Mouse (Mus musculus): ENCODE results near the gene Tgoln1. TPM values are rescaled to one million over a fixed set of nuclear protein-coding genes. Genes with fewer than 3 reads are reported as not detected.

Tgoln1 gene
- polyA plus RNA-seq, 1 experiment from 2014 or later: 44.1 TPM

GRCm38 (mm10) chr6:72654355-72654754 lies 37.6 kb upstream of the Tgoln1 start:
- Histone ChIP-seq H3K27ac (ENCODE audit: low read depth, low read length) (no peak overlapping the region), H3K4me3 (ENCODE audit: low read depth, low read length) (no peak overlapping the region), H3K4me1 (ENCODE audit: control insufficient read depth, insufficient read depth, low read length) (0 out of 2 replicates have a peak, but pooled peaks cover 3% of the 10 kb centered on the region), H3K27me3 (ENCODE audit: control insufficient read depth, insufficient read depth, low read length) (no peaks in the 10 kb centered on the region), H3K36me3 (ENCODE audit: control insufficient read depth, insufficient read depth, low read length) (no peaks in the 10 kb centered on the region), H3K9me3 (ENCODE audit: control insufficient read depth, low read length) (no peaks in the 10 kb centered on the region), H3K4me2 (ENCODE audit: low read depth) (no peak overlapping the region), H3K9ac (ENCODE audit: low read length) (no peak overlapping the region)
- DNase-seq (ENCODE audit: low spot score) (no peak), ATAC-seq (ENCODE audit: insufficient read depth, low FRiP score, low TSS enrichment) (no peak)
- WGBS: 84% methylated on average over 6 of the region's 6 CpGs

GRCm38 (mm10) chr6:72653419-72653818 lies 36.6 kb upstream of the Tgoln1 start:
- no peak for ATAC-seq (ENCODE audit: insufficient read depth, low FRiP score, low TSS enrichment)
- no peaks in the 10 kb centered on the region for H3K27me3 ChIP-seq (ENCODE audit: control insufficient read depth, insufficient read depth, low read length)
- H3K4me2 ChIP-seq (ENCODE audit: low read depth): no peak overlapping the region
- no peak for DNase-seq (ENCODE audit: low spot score)
- no peaks in the 10 kb centered on the region for H3K9me3 ChIP-seq (ENCODE audit: control insufficient read depth, low read length)
- WGBS: 91% methylated on average over 7 of the region's 7 CpGs
- no peaks in the 10 kb centered on the region for H3K36me3 ChIP-seq (ENCODE audit: control insufficient read depth, insufficient read depth, low read length)
- no peak overlapping the region for H3K4me3 ChIP-seq (ENCODE audit: low read depth, low read length)
- 0 out of 2 replicates have a peak, but pooled peaks cover 3% of the 10 kb centered on the region for H3K4me1 ChIP-seq (ENCODE audit: control insufficient read depth, insufficient read depth, low read length)
- H3K9ac ChIP-seq (ENCODE audit: low read length): no peak overlapping the region
- no peak overlapping the region for H3K27ac ChIP-seq (ENCODE audit: low read depth, low read length)

- Histone ChIP-seq H3K36me3 (ENCODE audit: control insufficient read depth, insufficient read depth, low read length) (no peaks in the 10 kb centered on the region), H3K4me1 (ENCODE audit: control insufficient read depth, insufficient read depth, low read length) (0 out of 2 replicates have a peak, but pooled peaks cover under 1% of the 10 kb centered on the region), H3K4me3 (ENCODE audit: low read depth, low read length) (no peak overlapping the region), H3K27ac (ENCODE audit: low read depth, low read length) (no peak overlapping the region), H3K9me3 (ENCODE audit: control insufficient read depth, low read length) (no peaks in the 10 kb centered on the region), H3K27me3 (ENCODE audit: control insufficient read depth, insufficient read depth, low read length) (no peaks in the 10 kb centered on the region), H3K4me2 (ENCODE audit: low read depth) (no peak overlapping the region), H3K9ac (ENCODE audit: low read length) (no peak overlapping the region)
- no peak for DNase-seq (ENCODE audit: low spot score)
- no peak for ATAC-seq (ENCODE audit: insufficient read depth, low FRiP score, low TSS enrichment)
- WGBS: 79% methylated on average over 10 of the region's 10 CpGs
These were observed 33.6 kb upstream of the Tgoln1 start for GRCm38 (mm10) chr6:72650338-72650851.

GRCm38 (mm10) chr6:72648002-72648595 lies 31.3 kb upstream of the Tgoln1 start:
- Histone ChIP-seq H3K9ac (ENCODE audit: low read length) (no peak overlapping the region), H3K4me1 (ENCODE audit: control insufficient read depth, insufficient read depth, low read length) (no peaks in the 10 kb centered on the region), H3K36me3 (ENCODE audit: control insufficient read depth, insufficient read depth, low read length) (no peaks in the 10 kb centered on the region), H3K4me2 (ENCODE audit: low read depth) (no peak overlapping the region), H3K27me3 (ENCODE audit: control insufficient read depth, insufficient read depth, low read length) (no peaks in the 10 kb centered on the region), H3K9me3 (ENCODE audit: control insufficient read depth, low read length) (no peaks in the 10 kb centered on the region), H3K4me3 (ENCODE audit: low read depth, low read length) (no peak overlapping the region), H3K27ac (ENCODE audit: low read depth, low read length) (no peak overlapping the region)
- ATAC-seq (ENCODE audit: insufficient read depth, low FRiP score, low TSS enrichment) (no peak), DNase-seq (ENCODE audit: low spot score) (peak; percentile 22)
- WGBS: 49% methylated on average over 12 of the region's 12 CpGs

DNA sequence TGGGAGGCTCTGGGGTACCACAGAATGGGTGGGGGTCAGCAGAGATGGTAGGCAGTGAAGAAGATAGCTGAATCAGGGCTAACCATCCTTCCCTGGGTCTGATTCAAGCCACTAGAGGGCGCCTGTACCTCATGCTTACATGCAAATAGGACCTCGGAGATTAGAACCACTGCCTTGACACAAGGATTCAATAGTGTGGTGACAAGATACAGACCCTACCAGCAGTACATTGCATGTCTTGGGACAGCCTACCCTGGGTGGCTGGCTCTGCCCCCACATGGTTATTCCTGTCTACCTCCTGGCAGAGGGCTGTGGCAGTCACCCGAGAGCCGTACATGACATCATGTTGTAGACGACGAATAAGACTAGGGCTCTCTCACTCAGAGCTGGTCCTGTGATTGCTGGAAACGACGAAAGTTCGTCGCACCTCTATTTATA lies 30.6 kb upstream of the Tgoln1 start:
- H3K27me3 ChIP-seq (ENCODE audit: control insufficient read depth, insufficient read depth, low read length): no peaks in the 10 kb centered on the region
- no peaks in the 10 kb centered on the region for H3K9me3 ChIP-seq (ENCODE audit: control insufficient read depth, low read length)
- 67% methylated on average over 10 of the region's 10 CpGs for WGBS
- no peak overlapping the region for H3K4me2 ChIP-seq (ENCODE audit: low read depth)
- no peaks in the 10 kb centered on the region for H3K4me1 ChIP-seq (ENCODE audit: control insufficient read depth, insufficient read depth, low read length)
- no peaks in the 10 kb centered on the region for H3K36me3 ChIP-seq (ENCODE audit: control insufficient read depth, insufficient read depth, low read length)
- H3K4me3 ChIP-seq (ENCODE audit: low read depth, low read length): no peak overlapping the region
- peak; percentile 73 for DNase-seq (ENCODE audit: low spot score)
- no peak overlapping the region for H3K9ac ChIP-seq (ENCODE audit: low read length)
- 0 out of 2 replicates have a peak, but pooled peaks have one; percentile 41 for ATAC-seq (ENCODE audit: insufficient read depth, low FRiP score, low TSS enrichment)
- H3K27ac ChIP-seq (ENCODE audit: low read depth, low read length): no peak overlapping the region

DNA sequence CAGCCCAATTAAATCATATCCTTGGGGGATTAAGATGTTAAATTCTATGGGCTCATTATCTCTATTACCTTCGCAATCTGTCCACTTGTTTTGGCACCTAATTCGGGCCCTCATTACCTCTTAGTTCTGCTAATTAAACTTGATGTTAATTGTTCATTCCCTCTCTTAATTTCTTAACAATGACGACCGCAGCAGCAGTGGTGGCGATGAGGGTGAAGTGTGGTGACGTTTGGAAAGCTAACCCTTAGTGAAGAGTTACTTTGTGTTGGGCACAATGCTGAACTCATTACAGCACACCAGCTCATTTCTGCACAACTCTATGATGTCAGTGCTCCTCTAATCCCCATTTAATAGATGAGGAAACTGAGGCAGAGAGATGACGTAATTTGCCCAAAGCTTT lies 28.6 kb upstream of the Tgoln1 start:
- 90% methylated on average over 7 of the region's 7 CpGs for WGBS
- DNase-seq (ENCODE audit: low spot score): no peak

DNA sequence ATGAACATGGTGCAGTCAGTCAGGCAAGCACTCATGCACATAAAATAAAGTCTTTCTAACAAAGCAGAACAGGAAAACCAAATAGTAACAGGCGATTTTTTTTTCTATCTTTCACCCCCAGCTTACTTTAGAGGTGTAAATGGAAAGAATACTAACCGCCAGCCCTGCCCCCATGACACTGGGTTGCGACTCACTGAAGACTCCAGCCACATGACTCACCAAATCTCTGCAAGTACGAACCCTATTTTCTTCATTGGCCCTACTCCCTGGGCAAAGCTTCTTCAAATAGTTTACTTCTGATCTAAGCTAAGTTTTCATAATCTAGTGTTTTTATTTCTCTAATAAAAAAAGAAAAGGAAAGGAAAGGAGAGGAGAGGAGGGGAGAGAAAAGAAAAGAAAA lies 27.8 kb upstream of the Tgoln1 start:
- no peak overlapping the region for H3K9ac ChIP-seq (ENCODE audit: low read length)
- no peak for DNase-seq (ENCODE audit: low spot score)
- no peak overlapping the region for H3K4me2 ChIP-seq (ENCODE audit: low read depth)
- WGBS: 84% methylated on average over 4 of the region's 4 CpGs
- H3K36me3 ChIP-seq (ENCODE audit: control insufficient read depth, insufficient read depth, low read length): no peaks in the 10 kb centered on the region
- no peak for ATAC-seq (ENCODE audit: insufficient read depth, low FRiP score, low TSS enrichment)
- H3K4me3 ChIP-seq (ENCODE audit: low read depth, low read length): no peak overlapping the region
- H3K4me1 ChIP-seq (ENCODE audit: control insufficient read depth, insufficient read depth, low read length): no peaks in the 10 kb centered on the region
- H3K27me3 ChIP-seq (ENCODE audit: control insufficient read depth, insufficient read depth, low read length): no peaks in the 10 kb centered on the region
- no peaks in the 10 kb centered on the region for H3K9me3 ChIP-seq (ENCODE audit: control insufficient read depth, low read length)
- H3K27ac ChIP-seq (ENCODE audit: low read depth, low read length): no peak overlapping the region

More for the DNA sequence above, 28.6 kb upstream of the Tgoln1 start:
- no peak overlapping the region for H3K4me2 ChIP-seq (ENCODE audit: low read depth)
- H3K27ac ChIP-seq (ENCODE audit: low read depth, low read length): no peak overlapping the region
- H3K9ac ChIP-seq (ENCODE audit: low read length): no peak overlapping the region
- no peaks in the 10 kb centered on the region for H3K36me3 ChIP-seq (ENCODE audit: control insufficient read depth, insufficient read depth, low read length)
- no peak for ATAC-seq (ENCODE audit: insufficient read depth, low FRiP score, low TSS enrichment)
- H3K4me1 ChIP-seq (ENCODE audit: control insufficient read depth, insufficient read depth, low read length): no peaks in the 10 kb centered on the region
- no peaks in the 10 kb centered on the region for H3K9me3 ChIP-seq (ENCODE audit: control insufficient read depth, low read length)
- no peaks in the 10 kb centered on the region for H3K27me3 ChIP-seq (ENCODE audit: control insufficient read depth, insufficient read depth, low read length)
- no peak overlapping the region for H3K4me3 ChIP-seq (ENCODE audit: low read depth, low read length)

DNA sequence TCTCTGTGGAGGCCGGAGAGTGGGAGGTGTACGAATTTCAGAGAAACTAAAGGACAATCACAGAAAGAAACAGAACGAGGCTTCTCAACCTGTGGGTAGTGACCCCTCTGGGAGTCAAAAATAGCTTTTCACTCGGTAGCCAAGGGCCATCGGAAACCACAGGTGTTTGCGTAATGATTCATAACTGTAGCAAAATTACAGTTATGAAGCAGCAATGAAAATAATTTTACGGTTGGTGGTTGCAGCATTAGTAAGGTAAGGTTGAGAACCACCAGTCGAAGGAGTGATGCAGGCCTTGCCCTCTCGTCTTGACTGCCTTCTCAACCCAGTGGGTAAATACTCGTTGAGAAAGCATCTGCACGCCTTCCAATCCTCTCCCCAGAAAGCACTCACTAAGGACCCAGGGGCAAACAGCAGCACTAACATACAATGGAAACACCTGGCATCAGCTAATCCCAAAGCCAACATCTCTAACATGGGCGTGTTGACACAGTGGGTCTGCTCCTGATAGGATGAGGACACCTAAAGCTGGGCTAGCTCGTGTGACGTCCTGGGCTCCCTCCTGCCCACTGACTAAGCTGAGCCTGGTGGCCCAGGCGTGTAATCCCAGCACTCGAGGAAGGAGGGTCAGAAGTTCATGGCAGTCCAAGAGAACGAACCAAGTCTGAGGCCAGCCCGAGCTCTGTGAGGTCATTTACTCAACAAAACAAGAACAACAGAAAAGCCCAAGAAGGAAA lies 24.6 kb upstream of the Tgoln1 start:
- Histone ChIP-seq H3K27me3 (ENCODE audit: control insufficient read depth, insufficient read depth, low read length) (no peaks in the 10 kb centered on the region), H3K36me3 (ENCODE audit: control insufficient read depth, insufficient read depth, low read length) (no peaks in the 10 kb centered on the region), H3K4me1 (ENCODE audit: control insufficient read depth, insufficient read depth, low read length) (no peaks in the 10 kb centered on the region), H3K9me3 (ENCODE audit: control insufficient read depth, low read length) (no peaks in the 10 kb centered on the region), H3K4me3 (ENCODE audit: low read depth, low read length) (no peak overlapping the region), H3K27ac (ENCODE audit: low read depth, low read length) (no peak overlapping the region), H3K9ac (ENCODE audit: low read length) (no peak overlapping the region), H3K4me2 (ENCODE audit: low read depth) (no peak overlapping the region)
- WGBS: 81% methylated on average over 18 of the region's 18 CpGs
- no peak for DNase-seq (ENCODE audit: low spot score)
- no peak for ATAC-seq (ENCODE audit: insufficient read depth, low FRiP score, low TSS enrichment)

DNA sequence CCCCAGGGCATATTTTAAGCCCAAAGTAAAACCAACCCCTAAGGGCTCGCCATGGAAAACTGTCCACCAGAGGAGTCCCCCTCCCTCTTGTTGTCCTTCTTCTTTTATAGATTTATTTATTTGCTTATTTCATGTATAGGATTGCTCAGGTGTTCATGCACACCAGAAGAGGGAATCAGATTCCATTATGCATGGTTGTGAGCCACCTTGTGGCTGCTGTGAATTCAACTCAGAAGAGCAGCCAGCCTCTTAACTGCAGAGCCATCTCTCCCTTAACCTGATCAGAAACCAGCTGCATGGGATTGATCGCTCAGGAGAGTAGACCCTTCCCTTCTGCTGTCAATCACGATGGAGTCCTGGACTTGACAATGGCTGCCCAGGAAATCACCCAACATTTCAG lies 20.1 kb upstream of the Tgoln1 start:
- 86% methylated on average over 3 of the region's 3 CpGs for WGBS
- no peaks in the 10 kb centered on the region for H3K27me3 ChIP-seq (ENCODE audit: control insufficient read depth, insufficient read depth, low read length)
- no peaks in the 10 kb centered on the region for H3K9me3 ChIP-seq (ENCODE audit: control insufficient read depth, low read length)
- ATAC-seq (ENCODE audit: insufficient read depth, low FRiP score, low TSS enrichment) (no peak), DNase-seq (ENCODE audit: low spot score) (no peak)
- no peaks in the 10 kb centered on the region for H3K4me1 ChIP-seq (ENCODE audit: control insufficient read depth, insufficient read depth, low read length)
- no peak overlapping the region for H3K4me3 ChIP-seq (ENCODE audit: low read depth, low read length)
- H3K9ac ChIP-seq (ENCODE audit: low read length): no peak overlapping the region
- H3K36me3 ChIP-seq (ENCODE audit: control insufficient read depth, insufficient read depth, low read length): no peaks in the 10 kb centered on the region
- no peak overlapping the region for H3K4me2 ChIP-seq (ENCODE audit: low read depth)
- H3K27ac ChIP-seq (ENCODE audit: low read depth, low read length): no peak overlapping the region
